Mouse (Mus musculus) bone marrow macrophage, adult 2 months (primary cell): Measurements from ENCODE around the gene Dlk1.

Experiments
- CTCF ChIP-seq: IDR thresholded peaks from 2 replicates; pipeline ENCODE4 v1.5.1; 2012; ENCODE audit warnings: low read depth, mild to moderate bottlenecking, low read length, moderate library complexity
- POLR2A ChIP-seq: IDR thresholded peaks from 2 replicates; pipeline ENCODE4 v1.6.1; 2012; ENCODE audit warnings: mild to moderate bottlenecking, low read depth, low read length, borderline replicate concordance

- TF ChIP-seq CTCF (no peak), POLR2A (no peak)
Observed at GRCm38 (mm10) chr12:109491701-109492100, 39.1 kb downstream of the Dlk1 start.
